Mouse (Mus musculus): ENCODE results near the gene Csad. TPM values are rescaled to one million over a fixed set of nuclear protein-coding genes. Genes with fewer than 3 reads are reported as not detected.
"Not testable (repeated sequence)": the region's sequence is repeated elsewhere in the genome, so short reads cannot be mapped to it uniquely, and the experiment has no call there.

Gene Csad
- polyA plus RNA-seq, 1 experiment from 2014 or later = 33.6 TPM

- Histone ChIP-seq H3K9me3 (replicated peaks) (no peaks in the 10 kb centered on the region), H3K4me1 (no peaks in the 10 kb centered on the region), H3K4me2 (no peak within 1 kb of the TSS), H3K4me3 (replicated peaks) (no peak within 1 kb of the TSS), H3K36me3 (0 out of 2 replicates have a peak, but pooled peaks cover 5% of the 10 kb centered on the region), H3K27ac (replicated peaks) (no peak within 1 kb of the TSS), H3K27me3 (replicated peaks) (no peaks in the 10 kb centered on the region), H3K9ac (replicated peaks) (no peak within 1 kb of the TSS)
- WGBS = 66% methylated on average over 6 of the region's 6 CpGs
- no peak for ATAC-seq (ENCODE audit: low FRiP score)
Measured at GRCm38 (mm10) chr15:102231748-102232147, 27.2 kb upstream of the Csad start, which contains the start of gene Itgb7. Gene Itgb7 (minus strand): TSS chr15:102231944.

- Histone ChIP-seq H3K9ac (replicated peaks) (no peak overlapping the region), H3K4me2 (no peak overlapping the region), H3K27ac (replicated peaks) (no peak overlapping the region), H3K36me3 (0 out of 2 replicates have a peak, but pooled peaks cover 2% of the 10 kb centered on the region), H3K27me3 (replicated peaks) (no peaks in the 10 kb centered on the region), H3K4me1 (no peaks in the 10 kb centered on the region), H3K4me3 (replicated peaks) (no peak overlapping the region), H3K9me3 (replicated peaks) (no peaks in the 10 kb centered on the region)
- 82% methylated on average over 17 of the region's 17 CpGs for WGBS
- ATAC-seq (ENCODE audit: low FRiP score) = no peak
Measured at GRCm38 (mm10) chr15:102230408-102231321, 26.1 kb upstream of the Csad start.

GRCm38 (mm10) chr15:102225619-102226018, 21.1 kb upstream of the Csad start:
- not testable (repeated sequence) for H3K36me3 ChIP-seq; H3K4me3 ChIP-seq (replicated peaks); ATAC-seq (ENCODE audit: low FRiP score); H3K9ac ChIP-seq (replicated peaks); H3K4me2 ChIP-seq; H3K9me3 ChIP-seq (replicated peaks); H3K27ac ChIP-seq (replicated peaks)
- Histone ChIP-seq H3K4me1 (peaks cover 14% of the 10 kb centered on the region), H3K27me3 (replicated peaks) (peaks cover 18% of the 10 kb centered on the region)
- 81% methylated on average over 6 of the region's 6 CpGs for WGBS

GRCm38 (mm10) chr15:102224992-102225617, 20.6 kb upstream of the Csad start:
- no peak for ATAC-seq (ENCODE audit: low FRiP score)
- 16% methylated on average over 21 of the region's 21 CpGs for WGBS
- H3K27ac ChIP-seq (replicated peaks) = no peak overlapping the region
- no peaks in the 10 kb centered on the region for H3K36me3 ChIP-seq
- H3K4me3 ChIP-seq (replicated peaks) = peak overlapping the region; percentile 47
- no peaks in the 10 kb centered on the region for H3K9me3 ChIP-seq (replicated peaks)
- peak overlapping the region; percentile 94 for H3K4me2 ChIP-seq
- peaks cover 14% of the 10 kb centered on the region for H3K4me1 ChIP-seq
- H3K9ac ChIP-seq (replicated peaks) = no peak overlapping the region
- H3K27me3 ChIP-seq (replicated peaks) = peaks cover 18% of the 10 kb centered on the region

GRCm38 (mm10) chr15:102224186-102224991, 19.9 kb upstream of the Csad start:
- Histone ChIP-seq H3K4me2 (peak overlapping the region; percentile 94), H3K9me3 (replicated peaks) (no peaks in the 10 kb centered on the region), H3K27ac (replicated peaks) (no peak overlapping the region), H3K36me3 (no peaks in the 10 kb centered on the region), H3K27me3 (replicated peaks) (peaks cover 18% of the 10 kb centered on the region), H3K9ac (replicated peaks) (peak overlapping the region; percentile 57), H3K4me3 (replicated peaks) (peak overlapping the region; percentile 47), H3K4me1 (peaks cover 14% of the 10 kb centered on the region)
- 3% methylated on average over 43 of the region's 43 CpGs for WGBS
- ATAC-seq (ENCODE audit: low FRiP score) = peak; percentile 88

GRCm38 (mm10) chr15:102222386-102222785, 17.9 kb upstream of the Csad start:
- ATAC-seq (ENCODE audit: low FRiP score) = no peak
- H3K9me3 ChIP-seq (replicated peaks) = no peaks in the 10 kb centered on the region
- H3K36me3 ChIP-seq = no peaks in the 10 kb centered on the region
- WGBS = 53% methylated on average over 10 of the region's 10 CpGs
- no peak overlapping the region for H3K4me2 ChIP-seq
- peaks cover 14% of the 10 kb centered on the region for H3K4me1 ChIP-seq
- H3K4me3 ChIP-seq (replicated peaks) = no peak overlapping the region
- no peak overlapping the region for H3K9ac ChIP-seq (replicated peaks)
- H3K27ac ChIP-seq (replicated peaks) = no peak overlapping the region
- peaks cover 18% of the 10 kb centered on the region for H3K27me3 ChIP-seq (replicated peaks)

- H3K27me3 ChIP-seq (replicated peaks) = no peaks in the 10 kb centered on the region
- H3K4me2 ChIP-seq = no peak overlapping the region
- H3K4me1 ChIP-seq = no peaks in the 10 kb centered on the region
- WGBS = 88% methylated on average over 7 of the region's 7 CpGs
- H3K27ac ChIP-seq (replicated peaks) = no peak overlapping the region
- H3K9me3 ChIP-seq (replicated peaks) = no peaks in the 10 kb centered on the region
- no peak overlapping the region for H3K4me3 ChIP-seq (replicated peaks)
- ATAC-seq (ENCODE audit: low FRiP score) = no peak
- peaks cover 43% of the 10 kb centered on the region for H3K36me3 ChIP-seq
- no peak overlapping the region for H3K9ac ChIP-seq (replicated peaks)
Measured at GRCm38 (mm10) chr15:102217325-102217724, 12.8 kb upstream of the Csad start.

- no peak for ATAC-seq (ENCODE audit: low FRiP score)
- H3K27me3 ChIP-seq (replicated peaks) = no peaks in the 10 kb centered on the region
Measured at GRCm38 (mm10) chr15:102216459-102217228, 12.1 kb upstream of the Csad start.

GRCm38 (mm10) chr15:102215624-102216023, 11.1 kb upstream of the Csad start:
- Histone ChIP-seq H3K9me3 (replicated peaks) (no peaks in the 10 kb centered on the region), H3K36me3 (peaks cover 55% of the 10 kb centered on the region), H3K4me3 (replicated peaks) (no peak overlapping the region), H3K27ac (replicated peaks) (no peak overlapping the region), H3K27me3 (replicated peaks) (no peaks in the 10 kb centered on the region), H3K9ac (replicated peaks) (no peak overlapping the region), H3K4me2 (no peak overlapping the region), H3K4me1 (no peaks in the 10 kb centered on the region)
- ATAC-seq (ENCODE audit: low FRiP score) = no peak
- WGBS = 73% methylated on average over 6 of the region's 6 CpGs

More at GRCm38 (mm10) chr15:102216459-102217228, 12.1 kb upstream of the Csad start:
- no peak overlapping the region for H3K4me3 ChIP-seq (replicated peaks)
- H3K9ac ChIP-seq (replicated peaks) = no peak overlapping the region
- WGBS = 86% methylated on average over 16 of the region's 16 CpGs
- no peaks in the 10 kb centered on the region for H3K9me3 ChIP-seq (replicated peaks)
- no peak overlapping the region for H3K4me2 ChIP-seq
- peaks cover 49% of the 10 kb centered on the region for H3K36me3 ChIP-seq
- H3K4me1 ChIP-seq = no peaks in the 10 kb centered on the region
- no peak overlapping the region for H3K27ac ChIP-seq (replicated peaks)

GRCm38 (mm10) chr15:102214132-102214531, 9.6 kb upstream of the Csad start:
- H3K9ac ChIP-seq (replicated peaks) = no peak overlapping the region
- H3K4me2 ChIP-seq = no peak overlapping the region
- no peaks in the 10 kb centered on the region for H3K27me3 ChIP-seq (replicated peaks)
- 47% methylated on average over 2 of the region's 2 CpGs for WGBS
- no peak for ATAC-seq (ENCODE audit: low FRiP score)
- no peak overlapping the region for H3K27ac ChIP-seq (replicated peaks)
- H3K4me3 ChIP-seq (replicated peaks) = no peak overlapping the region
- no peaks in the 10 kb centered on the region for H3K4me1 ChIP-seq
- H3K36me3 ChIP-seq = peaks cover 69% of the 10 kb centered on the region
- no peaks in the 10 kb centered on the region for H3K9me3 ChIP-seq (replicated peaks)

GRCm38 (mm10) chr15:102211895-102212294, 7.4 kb upstream of the Csad start:
- H3K4me1 ChIP-seq = peaks cover 16% of the 10 kb centered on the region
- H3K9me3 ChIP-seq (replicated peaks) = no peaks in the 10 kb centered on the region
- H3K9ac ChIP-seq (replicated peaks) = no peak overlapping the region
- H3K4me3 ChIP-seq (replicated peaks) = no peak overlapping the region
- H3K27ac ChIP-seq (replicated peaks) = no peak overlapping the region
- peaks cover 87% of the 10 kb centered on the region for H3K36me3 ChIP-seq
- ATAC-seq (ENCODE audit: low FRiP score) = no peak
- H3K27me3 ChIP-seq (replicated peaks) = no peaks in the 10 kb centered on the region
- H3K4me2 ChIP-seq = no peak overlapping the region
- 84% methylated on average over 6 of the region's 6 CpGs for WGBS
